Mouse (Mus musculus): Measurements from ENCODE around the gene Vezt. TPM values are rescaled to one million over a fixed set of nuclear protein-coding genes. Genes with fewer than 3 reads are reported as not detected.

The Vezt gene
- polyA plus RNA-seq, 1 experiment from 2014 or later: 43.4 TPM

DNA sequence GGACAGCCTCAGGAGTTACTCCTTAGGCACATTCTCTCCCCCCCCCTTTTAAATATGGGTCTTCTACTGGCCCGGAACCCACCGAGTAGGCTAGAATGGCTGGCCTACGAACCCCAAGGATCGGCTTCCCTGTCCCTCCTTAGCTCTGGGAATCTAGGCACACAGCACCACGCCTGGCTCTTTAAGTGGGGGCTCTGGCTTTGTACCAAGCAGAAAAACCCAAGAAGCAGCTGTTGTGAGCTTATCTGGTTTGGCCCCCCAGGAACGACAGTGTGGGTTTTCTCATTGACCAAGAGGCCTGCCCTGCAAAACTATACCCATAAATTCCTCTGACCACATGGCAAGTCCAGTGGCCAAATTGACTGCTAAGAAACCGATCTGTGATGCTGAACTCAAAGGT is 82.1 kb downstream of the Vezt start:
- ATAC-seq (ENCODE audit: insufficient read depth, low FRiP score, low TSS enrichment): no peak
- H3K9ac ChIP-seq (ENCODE audit: low read length): no peak overlapping the region

DNA sequence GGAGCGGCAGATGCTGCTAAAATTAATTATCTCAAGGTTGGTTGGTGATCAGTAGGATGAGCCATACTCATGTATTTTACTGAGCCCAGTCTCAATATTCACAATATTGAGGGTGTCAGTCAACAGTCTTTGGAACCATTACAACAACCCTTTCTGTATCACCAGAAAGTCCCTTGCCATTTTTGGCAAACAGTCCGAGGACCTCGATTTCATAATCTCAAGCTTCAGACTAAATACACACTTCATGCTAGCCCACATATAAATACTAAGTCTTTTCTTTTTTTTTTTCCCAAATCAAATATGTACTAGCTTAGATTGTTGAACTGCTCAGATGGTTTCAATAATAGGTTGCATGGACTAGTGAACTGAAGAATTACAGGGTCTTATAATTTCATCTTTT is 84.6 kb downstream of the Vezt start:
- no peaks in the 10 kb centered on the region for H3K4me1 ChIP-seq (ENCODE audit: control insufficient read depth, insufficient read depth, low read length)
- no peak overlapping the region for H3K4me3 ChIP-seq (ENCODE audit: low read depth, low read length)
- no peak overlapping the region for H3K9ac ChIP-seq (ENCODE audit: low read length)
- H3K4me2 ChIP-seq (ENCODE audit: low read depth): no peak overlapping the region
- H3K27ac ChIP-seq (ENCODE audit: low read depth, low read length): no peak overlapping the region
- H3K9me3 ChIP-seq (ENCODE audit: control insufficient read depth, low read length): no peaks in the 10 kb centered on the region
- no peaks in the 10 kb centered on the region for H3K36me3 ChIP-seq (ENCODE audit: control insufficient read depth, insufficient read depth, low read length)
- no peak for ATAC-seq (ENCODE audit: insufficient read depth, low FRiP score, low TSS enrichment)
- H3K27me3 ChIP-seq (ENCODE audit: control insufficient read depth, insufficient read depth, low read length): no peaks in the 10 kb centered on the region
- WGBS: 89% methylated on average over 3 of the region's 3 CpGs
- no peak for DNase-seq (ENCODE audit: low spot score)

More for the DNA sequence above, 82.1 kb downstream of the Vezt start:
- H3K4me2 ChIP-seq (ENCODE audit: low read depth): no peak overlapping the region
- H3K4me3 ChIP-seq (ENCODE audit: low read depth, low read length): no peak overlapping the region
- no peaks in the 10 kb centered on the region for H3K9me3 ChIP-seq (ENCODE audit: control insufficient read depth, low read length)
- no peaks in the 10 kb centered on the region for H3K36me3 ChIP-seq (ENCODE audit: control insufficient read depth, insufficient read depth, low read length)
- no peaks in the 10 kb centered on the region for H3K4me1 ChIP-seq (ENCODE audit: control insufficient read depth, insufficient read depth, low read length)
- no peak overlapping the region for H3K27ac ChIP-seq (ENCODE audit: low read depth, low read length)
- 91% methylated on average over 7 of the region's 7 CpGs for WGBS
- no peak for DNase-seq (ENCODE audit: low spot score)
- H3K27me3 ChIP-seq (ENCODE audit: control insufficient read depth, insufficient read depth, low read length): no peaks in the 10 kb centered on the region

DNA sequence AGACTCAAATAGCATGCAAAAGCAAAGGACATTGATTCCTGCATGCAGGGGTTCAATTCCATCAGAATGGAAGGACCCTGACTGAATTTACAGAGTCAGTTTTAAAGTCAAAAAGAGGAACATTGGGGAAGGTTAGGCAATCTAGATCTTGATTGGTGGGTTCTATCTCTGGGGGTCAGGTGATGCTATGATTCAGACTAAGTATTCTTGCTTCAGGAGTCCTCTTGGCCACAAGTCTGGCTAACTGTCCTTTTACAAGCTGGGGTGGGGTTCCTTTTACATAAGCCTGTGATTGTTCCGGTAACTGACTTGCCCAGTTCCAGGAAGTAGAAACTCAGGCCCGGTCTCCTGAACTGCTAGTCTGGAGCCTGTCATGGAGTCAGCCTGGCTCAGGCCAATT is 85.7 kb downstream of the Vezt start:
- WGBS: 95% methylated on average over 2 of the region's 2 CpGs

DNA sequence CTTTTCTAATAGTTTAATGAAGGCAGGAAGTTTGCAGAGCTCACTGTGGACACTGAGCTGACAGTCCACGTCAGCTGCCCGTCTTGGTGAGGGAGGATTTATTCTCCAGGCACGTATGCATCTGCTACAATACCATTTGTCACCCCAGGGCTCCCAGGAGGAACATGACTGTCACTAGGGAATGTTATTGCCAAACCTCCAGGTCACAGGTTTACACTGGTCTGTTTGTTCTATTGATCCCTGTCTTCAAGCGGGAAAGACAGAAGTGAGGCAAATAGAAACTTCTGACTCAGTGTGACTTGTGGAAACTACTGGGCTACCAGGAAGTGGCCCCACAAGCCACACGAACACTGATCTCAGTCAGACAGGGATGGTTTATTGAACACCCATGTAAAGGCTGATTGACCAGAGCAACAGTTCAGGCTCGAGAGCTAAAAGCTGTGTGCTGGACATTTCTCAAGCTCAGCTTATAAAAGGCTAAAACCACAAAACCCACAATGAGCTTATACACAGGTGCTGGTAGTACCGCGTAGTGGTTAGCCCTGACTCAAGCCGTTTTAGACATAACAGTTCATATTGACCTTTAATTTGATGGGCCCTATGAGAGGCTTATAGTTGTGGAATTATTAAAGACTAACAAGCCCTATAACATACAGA is 89.6 kb downstream of the Vezt start:
- DNase-seq (ENCODE audit: low spot score): no peak
- Histone ChIP-seq H3K4me3 (ENCODE audit: low read depth, low read length) (no peak overlapping the region), H3K9me3 (ENCODE audit: control insufficient read depth, low read length) (no peaks in the 10 kb centered on the region), H3K4me1 (ENCODE audit: control insufficient read depth, insufficient read depth, low read length) (0 out of 2 replicates have a peak, but pooled peaks cover 3% of the 10 kb centered on the region), H3K27ac (ENCODE audit: low read depth, low read length) (no peak overlapping the region), H3K4me2 (ENCODE audit: low read depth) (no peak overlapping the region), H3K36me3 (ENCODE audit: control insufficient read depth, insufficient read depth, low read length) (no peaks in the 10 kb centered on the region), H3K27me3 (ENCODE audit: control insufficient read depth, insufficient read depth, low read length) (no peaks in the 10 kb centered on the region), H3K9ac (ENCODE audit: low read length) (no peak overlapping the region)
- no peak for ATAC-seq (ENCODE audit: insufficient read depth, low FRiP score, low TSS enrichment)
- WGBS: 56% methylated on average over 9 of the region's 9 CpGs

More for the DNA sequence above, 85.7 kb downstream of the Vezt start:
- DNase-seq (ENCODE audit: low spot score): no peak
- Histone ChIP-seq H3K36me3 (ENCODE audit: control insufficient read depth, insufficient read depth, low read length) (no peaks in the 10 kb centered on the region), H3K27me3 (ENCODE audit: control insufficient read depth, insufficient read depth, low read length) (no peaks in the 10 kb centered on the region), H3K27ac (ENCODE audit: low read depth, low read length) (no peak overlapping the region), H3K4me1 (ENCODE audit: control insufficient read depth, insufficient read depth, low read length) (0 out of 2 replicates have a peak, but pooled peaks cover 3% of the 10 kb centered on the region), H3K9ac (ENCODE audit: low read length) (no peak overlapping the region), H3K4me2 (ENCODE audit: low read depth) (no peak overlapping the region), H3K9me3 (ENCODE audit: control insufficient read depth, low read length) (no peaks in the 10 kb centered on the region), H3K4me3 (ENCODE audit: low read depth, low read length) (no peak overlapping the region)
- no peak for ATAC-seq (ENCODE audit: insufficient read depth, low FRiP score, low TSS enrichment)

DNA sequence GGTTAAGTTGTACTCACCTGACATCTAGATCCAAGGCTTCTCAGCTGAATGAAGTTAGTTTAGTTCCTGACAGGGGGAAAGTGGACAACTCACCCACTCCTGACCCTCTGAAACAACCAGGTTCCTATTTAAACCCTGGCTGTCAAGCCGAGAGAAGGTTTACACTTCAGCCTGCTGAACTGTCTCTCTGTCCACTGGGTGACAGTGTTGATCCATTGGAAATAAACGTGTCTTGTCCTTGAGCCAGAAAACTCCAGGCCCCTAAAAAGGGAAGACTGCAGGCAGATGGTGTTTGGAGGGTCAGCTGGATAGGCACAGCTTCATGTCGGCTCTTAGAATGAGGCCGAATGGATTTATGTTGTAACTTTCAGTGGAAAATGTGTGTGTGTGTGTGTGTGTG is 90.3 kb downstream of the Vezt start:
- no peak overlapping the region for H3K9ac ChIP-seq (ENCODE audit: low read length)
- H3K27ac ChIP-seq (ENCODE audit: low read depth, low read length): no peak overlapping the region
- H3K4me1 ChIP-seq (ENCODE audit: control insufficient read depth, insufficient read depth, low read length): 0 out of 2 replicates have a peak, but pooled peaks cover 3% of the 10 kb centered on the region
- no peaks in the 10 kb centered on the region for H3K27me3 ChIP-seq (ENCODE audit: control insufficient read depth, insufficient read depth, low read length)
- WGBS: 40% methylated on average over 4 of the region's 4 CpGs
- H3K36me3 ChIP-seq (ENCODE audit: control insufficient read depth, insufficient read depth, low read length): no peaks in the 10 kb centered on the region
- no peak for ATAC-seq (ENCODE audit: insufficient read depth, low FRiP score, low TSS enrichment)
- no peak overlapping the region for H3K4me2 ChIP-seq (ENCODE audit: low read depth)
- no peaks in the 10 kb centered on the region for H3K9me3 ChIP-seq (ENCODE audit: control insufficient read depth, low read length)
- DNase-seq (ENCODE audit: low spot score): no peak
- no peak overlapping the region for H3K4me3 ChIP-seq (ENCODE audit: low read depth, low read length)

DNA sequence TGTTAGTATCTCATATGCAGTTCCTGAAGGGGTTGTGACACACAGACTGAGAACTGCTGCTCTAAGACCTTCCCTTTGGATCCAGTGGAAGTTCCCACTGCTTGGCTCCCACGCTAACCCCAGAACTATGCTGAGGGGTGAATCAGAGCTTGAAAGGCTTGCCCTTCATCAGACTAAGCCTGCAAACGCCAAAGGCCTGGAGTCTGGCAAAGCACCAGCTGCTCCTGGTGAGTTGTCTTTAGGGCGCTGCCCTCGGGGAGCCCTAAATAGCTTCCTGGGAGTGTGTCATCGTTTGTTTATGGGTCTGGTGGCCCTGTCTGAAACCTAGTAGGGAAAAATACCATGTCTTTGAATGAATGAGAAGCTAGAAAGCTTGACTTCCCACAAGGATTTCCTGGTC is 91.4 kb downstream of the Vezt start:
- Histone ChIP-seq H3K27me3 (ENCODE audit: control insufficient read depth, insufficient read depth, low read length) (no peaks in the 10 kb centered on the region), H3K9me3 (ENCODE audit: control insufficient read depth, low read length) (no peaks in the 10 kb centered on the region), H3K27ac (ENCODE audit: low read depth, low read length) (no peak overlapping the region), H3K36me3 (ENCODE audit: control insufficient read depth, insufficient read depth, low read length) (no peaks in the 10 kb centered on the region), H3K9ac (ENCODE audit: low read length) (no peak overlapping the region), H3K4me3 (ENCODE audit: low read depth, low read length) (no peak overlapping the region), H3K4me2 (ENCODE audit: low read depth) (no peak overlapping the region), H3K4me1 (ENCODE audit: control insufficient read depth, insufficient read depth, low read length) (0 out of 2 replicates have a peak, but pooled peaks cover 3% of the 10 kb centered on the region)
- WGBS: 51% methylated on average over 5 of the region's 5 CpGs
- DNase-seq (ENCODE audit: low spot score): no peak
- ATAC-seq (ENCODE audit: insufficient read depth, low FRiP score, low TSS enrichment): no peak

DNA sequence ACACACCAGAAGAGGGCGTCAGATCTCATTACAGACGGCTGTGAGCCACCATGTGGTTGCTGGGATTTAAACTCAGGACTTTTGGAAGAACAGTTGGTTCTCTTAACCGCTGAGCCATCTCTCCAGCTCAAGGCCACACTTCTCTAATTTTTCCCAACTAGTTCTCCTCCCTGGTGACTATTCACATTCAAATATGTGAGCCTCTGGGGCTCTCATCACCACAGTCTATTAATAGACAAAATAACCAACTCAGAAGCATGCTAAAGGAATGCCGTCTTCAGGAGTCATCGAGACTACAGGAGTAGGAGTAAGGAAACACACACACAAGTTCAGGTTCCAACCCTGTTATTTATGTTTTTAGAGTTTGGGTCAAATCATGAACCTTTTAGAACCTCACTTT is 95.3 kb downstream of the Vezt start:
- Histone ChIP-seq H3K36me3 (ENCODE audit: control insufficient read depth, insufficient read depth, low read length) (no peaks in the 10 kb centered on the region), H3K4me3 (ENCODE audit: low read depth, low read length) (no peak overlapping the region), H3K4me2 (ENCODE audit: low read depth) (no peak overlapping the region), H3K4me1 (ENCODE audit: control insufficient read depth, insufficient read depth, low read length) (no peaks in the 10 kb centered on the region), H3K9ac (ENCODE audit: low read length) (no peak overlapping the region), H3K27me3 (ENCODE audit: control insufficient read depth, insufficient read depth, low read length) (no peaks in the 10 kb centered on the region), H3K27ac (ENCODE audit: low read depth, low read length) (no peak overlapping the region), H3K9me3 (ENCODE audit: control insufficient read depth, low read length) (no peaks in the 10 kb centered on the region)
- DNase-seq (ENCODE audit: low spot score) (no peak), ATAC-seq (ENCODE audit: insufficient read depth, low FRiP score, low TSS enrichment) (no peak)
- 86% methylated on average over 5 of the region's 5 CpGs for WGBS

DNA sequence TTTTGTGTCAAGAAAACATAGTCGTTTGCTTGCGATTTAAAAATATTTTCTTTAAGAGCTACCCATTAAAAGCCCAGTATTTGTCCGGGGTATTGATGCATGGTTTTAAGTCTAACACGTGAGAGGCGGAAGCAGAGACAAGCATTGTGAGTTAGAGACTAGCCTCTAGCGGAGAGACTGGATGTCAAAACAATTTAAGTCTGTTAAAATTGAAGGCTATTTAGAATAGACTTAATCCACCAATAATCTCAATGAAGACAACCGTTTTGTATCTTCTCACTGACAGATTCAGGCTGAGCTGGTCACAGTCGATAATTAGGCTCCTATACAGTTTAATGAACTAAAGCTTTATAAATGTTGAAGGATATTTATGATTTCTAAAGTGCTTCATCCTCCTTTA is 95.9 kb downstream of the Vezt start:
- ATAC-seq (ENCODE audit: insufficient read depth, low FRiP score, low TSS enrichment): no peak
- H3K36me3 ChIP-seq (ENCODE audit: control insufficient read depth, insufficient read depth, low read length): no peaks in the 10 kb centered on the region
- no peak overlapping the region for H3K27ac ChIP-seq (ENCODE audit: low read depth, low read length)
- H3K9ac ChIP-seq (ENCODE audit: low read length): no peak overlapping the region
- no peak for DNase-seq (ENCODE audit: low spot score)
- 93% methylated on average over 8 of the region's 8 CpGs for WGBS
- no peak overlapping the region for H3K4me3 ChIP-seq (ENCODE audit: low read depth, low read length)
- no peaks in the 10 kb centered on the region for H3K4me1 ChIP-seq (ENCODE audit: control insufficient read depth, insufficient read depth, low read length)
- no peaks in the 10 kb centered on the region for H3K9me3 ChIP-seq (ENCODE audit: control insufficient read depth, low read length)
- no peaks in the 10 kb centered on the region for H3K27me3 ChIP-seq (ENCODE audit: control insufficient read depth, insufficient read depth, low read length)
- H3K4me2 ChIP-seq (ENCODE audit: low read depth): no peak overlapping the region

DNA sequence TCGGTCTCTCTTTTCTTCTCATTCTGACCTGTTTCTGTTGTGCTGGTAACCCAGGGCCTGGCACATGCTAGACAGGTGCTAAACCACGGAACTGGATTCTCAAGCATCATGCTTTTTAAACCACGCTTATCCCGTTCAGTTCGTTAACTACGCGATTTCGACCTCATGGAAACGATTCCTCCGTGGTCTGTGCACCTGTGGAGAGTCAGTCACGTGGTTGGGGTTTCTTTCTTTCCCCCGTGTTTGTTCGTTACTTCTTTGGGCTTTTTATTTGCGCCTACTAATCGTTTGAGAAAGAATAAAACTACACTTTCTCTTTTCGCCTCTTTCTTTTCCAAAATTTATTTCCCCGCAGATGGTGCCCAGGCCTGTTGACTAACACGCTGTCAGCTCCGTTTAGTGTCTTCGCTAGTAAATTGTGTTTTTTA is 96.8 kb downstream of the Vezt start:
- Histone ChIP-seq H3K27ac (ENCODE audit: low read depth, low read length) (no peak overlapping the region), H3K36me3 (ENCODE audit: control insufficient read depth, insufficient read depth, low read length) (no peaks in the 10 kb centered on the region), H3K4me3 (ENCODE audit: low read depth, low read length) (no peak overlapping the region), H3K9me3 (ENCODE audit: control insufficient read depth, low read length) (no peaks in the 10 kb centered on the region), H3K27me3 (ENCODE audit: control insufficient read depth, insufficient read depth, low read length) (no peaks in the 10 kb centered on the region), H3K4me2 (ENCODE audit: low read depth) (no peak overlapping the region), H3K4me1 (ENCODE audit: control insufficient read depth, insufficient read depth, low read length) (no peaks in the 10 kb centered on the region), H3K9ac (ENCODE audit: low read length) (no peak overlapping the region)
- no peak for DNase-seq (ENCODE audit: low spot score)
- 89% methylated on average over 20 of the region's 20 CpGs for WGBS
- no peak for ATAC-seq (ENCODE audit: insufficient read depth, low FRiP score, low TSS enrichment)
